Mouse (Mus musculus) liver, postnatal 0 days (tissue): ENCODE data around the gene Myl3.

Experiments used
- CTCF ChIP-seq: sonication (generic); IDR thresholded peaks from 2 replicates; pipeline ENCODE4 v1.5.1; 2016; ENCODE audit warnings: antibody characterized with exemption, low read depth
- EP300 ChIP-seq: IDR thresholded peaks from 2 replicates; pipeline ENCODE4 v1.6.1; 2016; ENCODE audit warnings: antibody characterized with exemption, low read depth, mild to moderate bottlenecking

DNA sequence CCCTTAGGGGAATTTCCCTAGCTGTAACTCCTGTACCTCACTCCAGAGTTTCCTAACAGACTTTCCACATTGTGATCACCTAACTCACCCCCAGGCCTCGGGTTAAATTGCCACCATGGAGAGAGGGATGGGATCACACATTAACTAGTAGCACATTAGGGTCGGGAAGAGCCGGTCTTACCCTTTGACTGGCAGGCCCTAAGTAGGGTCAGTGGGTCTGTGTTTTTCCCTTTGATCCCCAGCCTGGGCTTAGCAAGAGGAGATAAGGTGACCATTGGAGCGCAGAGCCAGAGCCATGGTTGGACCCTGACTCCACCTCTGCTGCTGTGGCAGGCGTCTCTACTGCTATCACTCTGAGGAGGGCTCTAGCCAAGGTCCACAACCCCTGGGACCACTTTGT lies 4.1 kb downstream of the Myl3 start:
- no peak for TF ChIP-seq CTCF
- TF ChIP-seq EP300: no peak
